Mouse (Mus musculus): ENCODE data around the gene Nlrp4a. TPM values are rescaled to one million over a fixed set of nuclear protein-coding genes. Genes with fewer than 3 reads are reported as not detected.
"Not testable (repeated sequence)": the region's sequence is repeated elsewhere in the genome, so short reads cannot be mapped to it uniquely, and the experiment has no call there.

Nlrp4a gene
- not detected for total RNA-seq (2021)
- not detected in 2 replicates for polyA plus RNA-seq (2012; rRNA removed)
- long read RNA-seq, result 0 reads

DNA sequence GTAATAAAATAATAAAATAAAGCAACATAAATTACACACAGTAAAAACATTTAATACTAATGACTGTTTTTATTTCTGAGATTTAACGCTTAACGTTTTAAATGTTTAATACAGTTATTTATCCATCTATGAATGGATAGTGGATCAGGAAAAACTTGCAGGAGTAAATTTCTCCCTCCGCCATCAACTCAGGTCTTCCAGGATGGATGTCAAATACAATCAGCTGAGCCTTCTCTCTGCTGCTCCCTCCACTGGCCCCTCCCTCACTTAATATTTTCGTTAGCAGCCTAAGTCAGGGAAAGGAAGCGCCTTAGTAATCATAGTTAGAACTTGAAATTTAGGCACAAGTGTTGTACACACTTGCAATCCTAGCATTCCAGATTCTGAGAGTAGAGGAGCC is at the start of gene Nlrp4a:
TSS of gene Nlrp4a (plus strand) at position 301 of the 400 bp plus-strand sequence.
- DNase-seq, result no peak

- not testable (repeated sequence) for DNase-seq
Observed at GRCm38 (mm10) chr7:26386691-26387090, 48.2 kb upstream of the Nlrp4a start.

GRCm38 (mm10) chr7:26391137-26391536 is 43.8 kb upstream of the Nlrp4a start:
- not testable (repeated sequence) for DNase-seq

DNA sequence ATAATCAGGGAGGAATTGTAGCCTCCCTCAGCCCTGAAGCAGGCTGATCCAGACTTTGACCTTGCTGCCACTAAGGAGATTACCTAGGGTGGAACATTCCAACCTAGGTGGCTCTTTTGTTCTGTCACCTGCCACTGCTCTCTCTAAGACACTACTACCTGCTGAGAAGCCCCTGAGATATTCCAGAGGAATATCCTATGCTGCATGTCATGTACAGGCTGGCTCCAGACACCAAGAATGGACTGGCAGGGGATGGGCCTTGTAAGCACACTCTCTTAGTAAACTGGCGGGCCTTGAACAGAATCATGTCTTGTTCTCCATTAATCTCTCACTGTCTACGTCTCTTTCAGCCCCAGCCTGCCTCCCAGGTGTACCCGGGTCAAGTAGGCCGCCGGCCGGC is 43.1 kb upstream of the Nlrp4a start:
- not testable (repeated sequence) for DNase-seq

DNA sequence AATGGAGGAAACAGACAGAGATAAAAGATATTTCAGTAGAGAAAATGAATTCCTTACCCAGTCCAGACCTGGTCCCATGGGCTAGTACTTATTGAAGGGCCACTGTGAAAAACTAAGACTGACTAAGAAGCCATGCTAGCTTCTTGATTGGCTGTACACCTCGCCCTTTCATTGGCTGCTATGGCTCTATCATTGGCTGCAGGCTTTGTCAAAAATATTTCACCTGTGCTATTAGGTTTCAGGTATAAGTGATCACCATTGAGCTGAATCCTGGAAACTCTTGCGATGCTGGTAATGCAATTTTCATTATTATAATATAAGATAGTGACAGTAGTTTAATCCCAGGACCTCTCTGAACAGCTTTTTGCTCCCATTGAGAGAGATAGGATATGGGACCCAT is 31.3 kb upstream of the Nlrp4a start, which contains the start of gene Nlrp9c:
TSS of gene Nlrp9c (minus strand) at position 101 of the 400 bp plus-strand sequence.
- not testable (repeated sequence) for DNase-seq

DNA sequence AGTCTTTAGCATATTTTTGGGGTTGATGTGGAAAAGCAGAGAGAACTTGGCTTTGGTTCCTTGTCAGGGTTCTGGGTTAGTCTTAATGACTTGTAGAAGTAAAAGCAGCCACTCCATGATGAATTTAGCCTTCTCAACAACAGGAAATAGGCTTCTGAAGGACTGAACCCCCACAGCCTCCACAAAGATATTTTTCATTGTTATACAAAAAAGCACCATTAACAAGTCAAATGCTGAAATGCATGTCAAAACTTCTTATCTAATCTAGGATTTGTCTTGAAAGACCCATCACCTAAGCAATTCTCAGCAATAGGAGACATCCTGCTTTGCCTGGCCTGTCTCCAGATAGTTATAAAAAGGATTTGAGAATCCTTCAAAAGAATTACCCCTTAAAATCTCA is 41.8 kb downstream of the Nlrp4a start:
- no peak for DNase-seq

DNA sequence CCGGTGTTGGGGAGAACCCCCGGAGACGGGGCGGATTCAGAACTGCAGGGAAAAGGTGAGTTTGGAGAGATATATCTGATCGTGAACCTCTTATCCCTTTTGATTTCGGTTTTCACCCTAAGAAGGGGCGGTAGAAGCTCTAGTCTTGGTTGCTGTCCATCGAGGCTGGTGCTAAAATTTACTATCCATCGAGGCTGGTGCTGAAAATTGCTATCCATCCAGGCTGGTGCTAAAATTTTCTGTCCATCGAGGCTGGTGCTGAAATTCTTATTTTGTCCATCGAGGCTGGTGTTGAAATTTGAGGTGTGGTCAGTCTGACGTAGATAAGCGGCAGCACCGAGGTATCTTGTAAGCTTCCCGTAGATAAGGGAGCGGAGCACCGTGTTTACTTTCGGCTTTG is 54.6 kb downstream of the Nlrp4a start:
- not testable (repeated sequence) for DNase-seq

Other genes starting within 250 kb of the Nlrp4a start
- gene Vmn1r184, start 174.8 kb upstream of the Nlrp4a start, total RNA-seq (2021), result not detected
- not detected in 2 replicates for gene Vmn1r184, start 174.8 kb upstream of the Nlrp4a start, polyA plus RNA-seq (2012; rRNA removed)
- 1 to 10 TPM in 1 of 2 experiments, not detected in 1; 2.3 TPM for gene Cyp2a4, start 127.9 kb upstream of the Nlrp4a start, total RNA-seq (2021)
- 0.10 TPM in 1 of 2 replicates, not detected in the other for gene Cyp2a4, start 127.9 kb upstream of the Nlrp4a start, polyA plus RNA-seq (2012; rRNA removed)
- gene Nlrp9c, start 31.4 kb upstream of the Nlrp4a start, total RNA-seq (2021), result not detected
- not detected in 2 replicates for gene Nlrp9c, start 31.4 kb upstream of the Nlrp4a start, polyA plus RNA-seq (2012; rRNA removed)
- not detected for gene Nlrp9a, start 99.9 kb downstream of the Nlrp4a start, total RNA-seq (2021)
- not detected in 2 replicates for gene Nlrp9a, start 99.9 kb downstream of the Nlrp4a start, polyA plus RNA-seq (2012; rRNA removed)
- not detected for gene Vmn1r185, start 183.4 kb downstream of the Nlrp4a start, total RNA-seq (2021)
- not detected in 2 replicates for gene Vmn1r185, start 183.4 kb downstream of the Nlrp4a start, polyA plus RNA-seq (2012; rRNA removed)

All from adrenal gland, adult 2 months (tissue).